Mouse (Mus musculus): ENCODE measurements around the gene Stim2.
A peak's percentile ranks its signal among the peaks of the same experiment; 100 is the strongest.

The Stim2 gene

GRCm38 (mm10) chr5:53994576-53994975, 3.7 kb upstream of the Stim2 start:
- no peak for DNase-seq (ENCODE audit: low read depth in 2 of 2, low spot score in 2 of 2)

- peak; percentile 89 to 90 for DNase-seq (ENCODE audit: low read depth in 2 of 2, low spot score in 2 of 2)
Observed at GRCm38 (mm10) chr5:53995316-53995715, 3.0 kb upstream of the Stim2 start.

- DNase-seq (ENCODE audit: low read depth in 2 of 2, low spot score in 2 of 2): no peak
Observed at GRCm38 (mm10) chr5:53996822-53997221, 1.5 kb upstream of the Stim2 start.

- peak; percentile 44 to 60 for DNase-seq (ENCODE audit: low read depth in 2 of 2, low spot score in 2 of 2)
Observed at GRCm38 (mm10) chr5:53998743-53999460, 603 bp downstream of the Stim2 start.

GRCm38 (mm10) chr5:53999461-53999770, 1.1 kb downstream of the Stim2 start:
- DNase-seq (ENCODE audit: low read depth in 2 of 2, low spot score in 2 of 2): no peak

GRCm38 (mm10) chr5:53999831-54000230, 1.5 kb downstream of the Stim2 start:
- peak; percentile 17 to 28 for DNase-seq (ENCODE audit: low read depth in 2 of 2, low spot score in 2 of 2)

- no peak for DNase-seq (ENCODE audit: low read depth in 2 of 2, low spot score in 2 of 2)
Observed at GRCm38 (mm10) chr5:54001021-54001420, 2.7 kb downstream of the Stim2 start.

- no peak for DNase-seq (ENCODE audit: low read depth in 2 of 2, low spot score in 2 of 2)
Observed at GRCm38 (mm10) chr5:54005111-54005864, 7.0 kb downstream of the Stim2 start.

GRCm38 (mm10) chr5:54005865-54006225, 7.5 kb downstream of the Stim2 start:
- no peak for DNase-seq (ENCODE audit: low read depth in 2 of 2, low spot score in 2 of 2)

GRCm38 (mm10) chr5:54006845-54007244, 8.5 kb downstream of the Stim2 start:
- no peak for DNase-seq (ENCODE audit: low read depth in 2 of 2, low spot score in 2 of 2)

GRCm38 (mm10) chr5:54007617-54008016, 9.3 kb downstream of the Stim2 start:
- no peak for DNase-seq (ENCODE audit: low read depth in 2 of 2, low spot score in 2 of 2)

- DNase-seq (ENCODE audit: low read depth in 2 of 2, low spot score in 2 of 2): no peak
Observed at GRCm38 (mm10) chr5:54013271-54013670, 15.0 kb downstream of the Stim2 start.

- DNase-seq (ENCODE audit: low read depth in 2 of 2, low spot score in 2 of 2): no peak
Observed at GRCm38 (mm10) chr5:54017143-54017542, 18.8 kb downstream of the Stim2 start.

GRCm38 (mm10) chr5:54018856-54019255, 20.6 kb downstream of the Stim2 start:
- DNase-seq (ENCODE audit: low read depth in 2 of 2, low spot score in 2 of 2): no peak

GRCm38 (mm10) chr5:54019546-54019945, 21.2 kb downstream of the Stim2 start:
- DNase-seq (ENCODE audit: low read depth in 2 of 2, low spot score in 2 of 2): no peak

GRCm38 (mm10) chr5:54024610-54025009, 26.3 kb downstream of the Stim2 start:
- DNase-seq (ENCODE audit: low read depth in 2 of 2, low spot score in 2 of 2): no peak

- no peak for DNase-seq (ENCODE audit: low read depth in 2 of 2, low spot score in 2 of 2)
Observed at GRCm38 (mm10) chr5:54025630-54026029, 27.3 kb downstream of the Stim2 start.

- DNase-seq (ENCODE audit: low read depth in 2 of 2, low spot score in 2 of 2): no peak
Observed at GRCm38 (mm10) chr5:54033217-54033616, 34.9 kb downstream of the Stim2 start.

GRCm38 (mm10) chr5:54034680-54035079, 36.4 kb downstream of the Stim2 start:
- DNase-seq (ENCODE audit: low read depth in 2 of 2, low spot score in 2 of 2): no peak

- no peak for DNase-seq (ENCODE audit: low read depth in 2 of 2, low spot score in 2 of 2)
Observed at GRCm38 (mm10) chr5:54038615-54039014, 40.3 kb downstream of the Stim2 start.

GRCm38 (mm10) chr5:54040527-54040926, 42.2 kb downstream of the Stim2 start:
- DNase-seq (ENCODE audit: low read depth in 2 of 2, low spot score in 2 of 2): no peak

- DNase-seq (ENCODE audit: low read depth in 2 of 2, low spot score in 2 of 2): no peak
Observed at GRCm38 (mm10) chr5:54042013-54042412, 43.7 kb downstream of the Stim2 start.

GRCm38 (mm10) chr5:54045523-54045922, 47.2 kb downstream of the Stim2 start:
- DNase-seq (ENCODE audit: low read depth in 2 of 2, low spot score in 2 of 2): peak; percentile 17 to 20
